Mouse (Mus musculus) spleen, postnatal 14 days (tissue): ENCODE measurements around the gene C1rl.
A peak's percentile ranks its signal among the peaks of the same experiment; 100 is the strongest.
"Not testable (repeated sequence)": the region's sequence is repeated elsewhere in the genome, so short reads cannot be mapped to it uniquely, and the experiment has no call there.

Experiments used
- DNase-seq, 2 experiments: peaks; one replicate each; pipeline ENCODE4 v3.0.0; 2021 to 2022; ENCODE audit warnings: low spot score in 2 of 2

Gene C1rl

GRCm38 (mm10) chr6:124492842-124493561, at the start of gene C1rl:
TSS of gene C1rl (plus strand) at chr6:124493113.
- peak; percentile 26 to 52 for DNase-seq

- DNase-seq, result no peak
Measured at GRCm38 (mm10) chr6:124443338-124443737, 49.6 kb upstream of the C1rl start.

GRCm38 (mm10) chr6:124446024-124446423, 46.9 kb upstream of the C1rl start:
- no peak for DNase-seq

GRCm38 (mm10) chr6:124446459-124446858, 46.5 kb upstream of the C1rl start:
- no peak for DNase-seq

- DNase-seq, result no peak
Measured at GRCm38 (mm10) chr6:124447356-124447755, 45.6 kb upstream of the C1rl start.

- no peak for DNase-seq
Measured at GRCm38 (mm10) chr6:124448186-124448852, 44.6 kb upstream of the C1rl start.

- no peak for DNase-seq
Measured at GRCm38 (mm10) chr6:124448959-124449667, 43.8 kb upstream of the C1rl start.

GRCm38 (mm10) chr6:124449668-124450383, 43.1 kb upstream of the C1rl start:
- no peak for DNase-seq

GRCm38 (mm10) chr6:124451995-124452394, 40.9 kb upstream of the C1rl start:
- DNase-seq, result no peak

GRCm38 (mm10) chr6:124453756-124454155, 39.2 kb upstream of the C1rl start:
- no peak for DNase-seq

GRCm38 (mm10) chr6:124456243-124456642, 36.7 kb upstream of the C1rl start:
- DNase-seq, result no peak

- no peak for DNase-seq
Measured at GRCm38 (mm10) chr6:124457827-124458226, 35.1 kb upstream of the C1rl start.

GRCm38 (mm10) chr6:124458505-124458904, 34.4 kb upstream of the C1rl start:
- no peak for DNase-seq

- no peak for DNase-seq
Measured at GRCm38 (mm10) chr6:124459388-124459787, 33.5 kb upstream of the C1rl start.

GRCm38 (mm10) chr6:124463881-124464291, 29.0 kb upstream of the C1rl start:
- DNase-seq, result no peak

- peak; percentile 63 to 69 for DNase-seq
Measured at GRCm38 (mm10) chr6:124464305-124465271, 28.3 kb upstream of the C1rl start, which contains the start of gene Clstn3. TSS of gene Clstn3 (minus strand) at chr6:124464794.

GRCm38 (mm10) chr6:124465299-124465698, 27.6 kb upstream of the C1rl start:
- DNase-seq, result no peak

- DNase-seq, result no peak
Measured at GRCm38 (mm10) chr6:124465729-124466128, 27.2 kb upstream of the C1rl start.

GRCm38 (mm10) chr6:124471121-124471520, 21.8 kb upstream of the C1rl start:
- DNase-seq, result no peak

GRCm38 (mm10) chr6:124471783-124472638, 20.9 kb upstream of the C1rl start:
- DNase-seq, result not testable (repeated sequence)
